Mouse (Mus musculus): ENCODE measurements around the gene Npl.

- TF ChIP-seq CTCF (IDR thresholded peaks at IDR 0.05; ENCODE audit: borderline replicate concordance, insufficient read depth, low read length), result no peak
- TF ChIP-seq POLR2A (IDR thresholded peaks at IDR 0.05; ENCODE audit: low read depth, low read length), result no peak
Measured at GRCm38 (mm10) chr1:153509012-153509411, 40.8 kb downstream of the Npl start.
